Mouse (Mus musculus): ENCODE results near the gene Gm12800. TPM values are rescaled to one million over a fixed set of nuclear protein-coding genes. Genes with fewer than 3 reads are reported as not detected.
"Not testable (repeated sequence)": the region's sequence is repeated elsewhere in the genome, so short reads cannot be mapped to it uniquely, and the experiment has no call there.

Gm12800 gene
- not detected in 2 replicates for polyA plus RNA-seq (2016; fragmentation: Nextera tagmentation; extraction: Ambion mirVana)

- H3K27ac ChIP-seq; H3K4me1 ChIP-seq; H3K9me3 ChIP-seq; H3K36me3 ChIP-seq; H3K4me3 ChIP-seq; H3K27me3 ChIP-seq (ENCODE audit: insufficient read depth, poor library complexity, severe bottlenecking); DNase-seq (ENCODE audit: low spot score): not testable (repeated sequence)
- WGBS, result 83% methylated on average over 2 of the region's 2 CpGs
Measured at GRCm38 (mm10) chr4:101908821-101909220, at the start of gene Gm12800. Gene Gm12800, plus strand, starts transcription at chr4:101909121.

- Histone ChIP-seq H3K4me3 (no peak overlapping the region), H3K27ac (no peak overlapping the region), H3K27me3 (ENCODE audit: insufficient read depth, poor library complexity, severe bottlenecking) (no peaks in the 10 kb centered on the region), H3K4me1 (no peaks in the 10 kb centered on the region), H3K9me3 (no peaks in the 10 kb centered on the region), H3K36me3 (no peaks in the 10 kb centered on the region)
- no peak for DNase-seq (ENCODE audit: low spot score)
- 48% methylated on average over 6 of the region's 6 CpGs for WGBS
Measured at GRCm38 (mm10) chr4:101860873-101861272, 48.0 kb upstream of the Gm12800 start.

- Histone ChIP-seq H3K27me3 (ENCODE audit: insufficient read depth, poor library complexity, severe bottlenecking) (no peaks in the 10 kb centered on the region), H3K27ac (no peak overlapping the region), H3K9me3 (no peaks in the 10 kb centered on the region), H3K4me1 (no peaks in the 10 kb centered on the region), H3K4me3 (no peak overlapping the region), H3K36me3 (no peaks in the 10 kb centered on the region)
- no peak for DNase-seq (ENCODE audit: low spot score)
- WGBS, result 86% methylated on average over 6 of the region's 6 CpGs
Measured at GRCm38 (mm10) chr4:101862289-101862688, 46.6 kb upstream of the Gm12800 start.

- H3K27ac ChIP-seq; H3K4me3 ChIP-seq; H3K9me3 ChIP-seq; H3K27me3 ChIP-seq (ENCODE audit: insufficient read depth, poor library complexity, severe bottlenecking); H3K4me1 ChIP-seq; H3K36me3 ChIP-seq; DNase-seq (ENCODE audit: low spot score): not testable (repeated sequence)
- 60% methylated on average over 2 of the region's 2 CpGs for WGBS
Measured at GRCm38 (mm10) chr4:101872031-101872430, 36.9 kb upstream of the Gm12800 start.

- H3K27ac ChIP-seq; H3K27me3 ChIP-seq (ENCODE audit: insufficient read depth, poor library complexity, severe bottlenecking); H3K4me3 ChIP-seq; H3K4me1 ChIP-seq; H3K9me3 ChIP-seq; H3K36me3 ChIP-seq; DNase-seq (ENCODE audit: low spot score): not testable (repeated sequence)
- WGBS, result 80% methylated on average over 15 of the region's 15 CpGs
Measured at GRCm38 (mm10) chr4:101875687-101876086, 33.2 kb upstream of the Gm12800 start.

GRCm38 (mm10) chr4:101883641-101884040, 25.3 kb upstream of the Gm12800 start:
- Histone ChIP-seq H3K9me3 (0 out of 2 replicates have a peak, but pooled peaks cover 2% of the 10 kb centered on the region), H3K4me3 (no peak overlapping the region), H3K36me3 (no peaks in the 10 kb centered on the region), H3K27ac (no peak overlapping the region), H3K4me1 (no peaks in the 10 kb centered on the region), H3K27me3 (ENCODE audit: insufficient read depth, poor library complexity, severe bottlenecking) (no peaks in the 10 kb centered on the region)
- no peak for DNase-seq (ENCODE audit: low spot score)
- 25% methylated on average over 3 of the region's 3 CpGs for WGBS

- no peak overlapping the region for H3K27ac ChIP-seq
- H3K4me1 ChIP-seq, result no peaks in the 10 kb centered on the region
- H3K36me3 ChIP-seq, result no peaks in the 10 kb centered on the region
- H3K4me3 ChIP-seq, result no peak overlapping the region
- H3K9me3 ChIP-seq, result peaks cover 5% of the 10 kb centered on the region
- DNase-seq (ENCODE audit: low spot score), result no peak
- no peaks in the 10 kb centered on the region for H3K27me3 ChIP-seq (ENCODE audit: insufficient read depth, poor library complexity, severe bottlenecking)
Measured at GRCm38 (mm10) chr4:101889377-101889776, 19.5 kb upstream of the Gm12800 start.

GRCm38 (mm10) chr4:101893656-101894420, 15.1 kb upstream of the Gm12800 start, which contains the start of gene C130073F10Rik:
Gene C130073F10Rik, minus strand, starts transcription at chr4:101893789.
- Histone ChIP-seq H3K27ac (no peak within 1 kb of the TSS), H3K36me3 (no peaks in the 10 kb centered on the region), H3K9me3 (peaks cover 1% of the 10 kb centered on the region), H3K27me3 (ENCODE audit: insufficient read depth, poor library complexity, severe bottlenecking) (no peaks in the 10 kb centered on the region), H3K4me3 (no peak within 1 kb of the TSS), H3K4me1 (no peaks in the 10 kb centered on the region)
- DNase-seq (ENCODE audit: low spot score), result no peak
- 75% methylated on average over 7 of the region's 7 CpGs for WGBS

- H3K27ac ChIP-seq; H3K36me3 ChIP-seq; H3K4me1 ChIP-seq; H3K4me3 ChIP-seq; DNase-seq (ENCODE audit: low spot score); H3K9me3 ChIP-seq; H3K27me3 ChIP-seq (ENCODE audit: insufficient read depth, poor library complexity, severe bottlenecking): not testable (repeated sequence)
- 59% methylated on average over 2 of the region's 2 CpGs for WGBS
Measured at GRCm38 (mm10) chr4:101940107-101940506, 31.2 kb downstream of the Gm12800 start, which contains the start of gene Gm12794. Gene Gm12794, plus strand, starts transcription at chr4:101940407.

Other genes starting within 250 kb of the Gm12800 start
- gene Lepr, start 191.7 kb upstream of the Gm12800 start, polyA plus RNA-seq (2016; fragmentation: Nextera tagmentation; extraction: Ambion mirVana), result 0.33 and 0.90 TPM in 2 replicates
- not detected in 2 replicates for gene B020004J07Rik, start 65.1 kb upstream of the Gm12800 start, polyA plus RNA-seq (2016; fragmentation: Nextera tagmentation; extraction: Ambion mirVana)
- not detected in 2 replicates for gene C130073F10Rik, start 15.3 kb upstream of the Gm12800 start, polyA plus RNA-seq (2016; fragmentation: Nextera tagmentation; extraction: Ambion mirVana)
- not detected in 2 replicates for gene Gm12794, start 31.3 kb downstream of the Gm12800 start, polyA plus RNA-seq (2016; fragmentation: Nextera tagmentation; extraction: Ambion mirVana)
- gene Gm12790, start 71.9 kb downstream of the Gm12800 start, polyA plus RNA-seq (2016; fragmentation: Nextera tagmentation; extraction: Ambion mirVana), result not detected in 2 replicates
- not detected in 2 replicates for gene Gm12789, start 77.5 kb downstream of the Gm12800 start, polyA plus RNA-seq (2016; fragmentation: Nextera tagmentation; extraction: Ambion mirVana)
- gene Pde4b, start 178.4 kb downstream of the Gm12800 start, polyA plus RNA-seq (2016; fragmentation: Nextera tagmentation; extraction: Ambion mirVana), result 13.9 and 20.3 TPM in 2 replicates